Mouse (Mus musculus) lung, embryonic 16.5 days (tissue): ENCODE results near the gene Mlc1. TPM values are rescaled to one million over a fixed set of nuclear protein-coding genes. Genes with fewer than 3 reads are reported as not detected.
A peak's percentile ranks its signal among the peaks of the same experiment; 100 is the strongest.

ENCODE experiments used
- ATAC-seq: fragments of 200-750 bp; cut with Nextera tagmentation; 2 replicates; pipeline ENCODE4 v1.8.0; 2017; ENCODE audit warnings: low read depth, mild to moderate bottlenecking, moderate library complexity
- H3K27ac ChIP-seq: fragments of 300-500 bp; sonication (generic); 2 replicates; pipeline ENCODE4 v1.5.1; 2014; ENCODE audit warnings: mild to moderate bottlenecking, control low read depth, low read length
- H3K27me3 ChIP-seq: fragments of 300-500 bp; sonication (generic); 2 replicates; pipeline ENCODE4 v1.6.1; 2014; ENCODE audit warnings: low read depth, low read length, mixed read lengths; ENCODE audit not compliant: control insufficient read depth, insufficient read depth
- H3K36me3 ChIP-seq: fragments of 300-500 bp; sonication (generic); 2 replicates; pipeline ENCODE4 v1.6.1; 2014; ENCODE audit warnings: low read length; ENCODE audit not compliant: control insufficient read depth, insufficient read depth
- H3K4me1 ChIP-seq: fragments of 300-500 bp; sonication (generic); replicated peaks from 2 replicates; pipeline ENCODE4 v1.6.1; 2014; ENCODE audit warnings: low read length, mixed read lengths; ENCODE audit not compliant: control insufficient read depth, insufficient read depth
- H3K4me2 ChIP-seq: fragments of 300-500 bp; sonication (generic); 2 replicates; pipeline ENCODE4 v1.6.1; 2014; ENCODE audit warnings: low read depth, low read length, control low read depth
- H3K4me3 ChIP-seq: fragments of 300-500 bp; sonication (generic); 2 replicates; pipeline ENCODE4 v1.5.1; 2014; ENCODE audit warnings: mild to moderate bottlenecking, low read length, control low read depth
- H3K9ac ChIP-seq: fragments of 300-500 bp; sonication (generic); 2 replicates; pipeline ENCODE4 v1.6.1; 2014; ENCODE audit warnings: low read length, control low read depth
- H3K9me3 ChIP-seq: fragments of 300-500 bp; sonication (generic); 2 replicates; pipeline ENCODE4 v1.6.1; 2016; ENCODE audit warnings: low read length; ENCODE audit not compliant: control insufficient read depth
- WGBS: fragments of 180-500 bp; shearing (Covaris S2); extraction: QIAGEN DNeasy Blood & Tissue Kit; methylation state at CpG from one replicate; pipeline ENCODE4 v1.1.7; 2014; 5-methylcytosine and 5-hydroxymethylcytosine counted together
- polyA plus RNA-seq: library from polyadenylated mRNA; unstranded; fragments of >200 nt; fragmentation: Nextera tagmentation; extraction: Ambion mirVana; gene quantifications from 2 replicates; pipeline ENCODE4 v1.2.1, GENCODE M21; 2015

Gene Mlc1
- polyA plus RNA-seq, 1 experiment from 2014 or later: 1.1 TPM

DNA sequence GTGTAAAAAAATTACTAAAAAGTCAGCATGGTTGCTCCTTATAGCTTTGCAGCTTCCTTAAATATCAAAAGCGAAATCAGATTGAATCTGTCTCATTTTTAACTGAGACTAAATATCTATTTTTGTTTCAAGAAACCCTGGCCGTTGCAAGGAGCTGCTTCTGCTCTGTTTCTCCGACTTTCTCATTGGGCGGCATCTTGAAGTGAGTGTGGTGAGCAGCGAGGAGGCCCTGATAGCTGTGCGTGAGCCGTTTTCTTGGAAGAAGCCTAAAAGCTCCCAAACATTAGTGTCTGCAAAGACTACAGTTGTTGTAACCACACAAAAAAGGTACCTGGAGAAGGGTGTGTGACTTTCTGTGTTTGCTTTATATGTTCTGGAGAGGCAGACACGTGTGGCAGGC, 19.8 kb upstream of the Mlc1 start:
- no peak for ATAC-seq
- no peak overlapping the region for H3K4me3 ChIP-seq
- H3K4me1 ChIP-seq: no peaks in the 10 kb centered on the region
- no peak overlapping the region for H3K27ac ChIP-seq
- H3K27me3 ChIP-seq: no peaks in the 10 kb centered on the region
- no peaks in the 10 kb centered on the region for H3K36me3 ChIP-seq
- no peak overlapping the region for H3K9ac ChIP-seq
- 67% methylated on average over 8 of the region's 8 CpGs for WGBS
- no peak overlapping the region for H3K4me2 ChIP-seq
- no peaks in the 10 kb centered on the region for H3K9me3 ChIP-seq

- no peak for ATAC-seq
- 27% methylated on average over 2 of the region's 2 CpGs for WGBS
- Histone ChIP-seq H3K27ac (no peak overlapping the region), H3K4me3 (no peak overlapping the region), H3K4me1 (no peaks in the 10 kb centered on the region), H3K4me2 (no peak overlapping the region), H3K9ac (no peak overlapping the region), H3K27me3 (no peaks in the 10 kb centered on the region), H3K36me3 (no peaks in the 10 kb centered on the region), H3K9me3 (no peaks in the 10 kb centered on the region)
These were observed 10.4 kb upstream of the Mlc1 start for GRCm38 (mm10) chr15:88989236-88989635.

GRCm38 (mm10) chr15:88982534-88983079, 3.8 kb upstream of the Mlc1 start, which contains the start of gene Mov10l1:
Gene Mov10l1 (plus strand): TSS chr15:88982909.
- no peaks in the 10 kb centered on the region for H3K36me3 ChIP-seq
- 91% methylated on average over 29 of the region's 31 CpGs for WGBS
- no peak within 1 kb of the TSS for H3K4me2 ChIP-seq
- no peak for ATAC-seq
- no peak within 1 kb of the TSS for H3K9ac ChIP-seq
- no peaks in the 10 kb centered on the region for H3K27me3 ChIP-seq
- H3K4me3 ChIP-seq: no peak within 1 kb of the TSS
- H3K4me1 ChIP-seq: peaks cover 4% of the 10 kb centered on the region; the same call in 1 of the 2 replicates
- no peaks in the 10 kb centered on the region for H3K9me3 ChIP-seq
- no peak within 1 kb of the TSS for H3K27ac ChIP-seq

DNA sequence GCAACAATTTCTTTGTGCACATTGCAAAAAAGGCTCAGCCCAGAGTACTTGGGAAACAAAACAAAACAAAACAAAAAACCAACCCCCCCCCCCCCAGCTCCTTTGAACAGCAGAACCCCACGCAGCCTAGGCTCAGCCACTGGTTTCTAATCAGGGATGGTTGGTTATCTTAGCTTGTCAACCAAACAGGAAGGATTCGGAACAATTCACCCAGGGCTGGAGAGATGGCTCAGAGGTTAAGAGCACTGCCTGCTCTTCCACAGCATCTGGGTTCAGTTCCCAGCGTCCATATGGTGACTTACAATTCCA, 285 bp upstream of the Mlc1 start:
- ATAC-seq: no peak
- H3K27me3 ChIP-seq: no peaks in the 10 kb centered on the region
- H3K4me1 ChIP-seq: peaks cover 4% of the 10 kb centered on the region; the same call in 1 of the 2 replicates
- H3K4me2 ChIP-seq: no peak overlapping the region
- H3K9ac ChIP-seq: no peak overlapping the region
- H3K27ac ChIP-seq: no peak overlapping the region
- H3K9me3 ChIP-seq: no peaks in the 10 kb centered on the region
- WGBS: 61% methylated on average over 3 of the region's 3 CpGs
- H3K36me3 ChIP-seq: no peaks in the 10 kb centered on the region
- H3K4me3 ChIP-seq: no peak overlapping the region

- ATAC-seq: no peak
These were observed 6.5 kb downstream of the Mlc1 start for GRCm38 (mm10) chr15:88972300-88972699.

GRCm38 (mm10) chr15:88964070-88964578, 14.7 kb downstream of the Mlc1 start:
- H3K27me3 ChIP-seq: no peaks in the 10 kb centered on the region
- H3K4me2 ChIP-seq: no peak overlapping the region
- no peaks in the 10 kb centered on the region for H3K36me3 ChIP-seq
- ATAC-seq: no peak
- H3K9ac ChIP-seq: no peak overlapping the region
- no peaks in the 10 kb centered on the region for H3K9me3 ChIP-seq
- H3K4me1 ChIP-seq: no peaks in the 10 kb centered on the region
- H3K27ac ChIP-seq: no peak overlapping the region
- H3K4me3 ChIP-seq: no peak overlapping the region
- 82% methylated on average over 2 of the region's 2 CpGs for whole genome bisulfite sequencing

More at GRCm38 (mm10) chr15:88972300-88972699, 6.5 kb downstream of the Mlc1 start:
- Histone ChIP-seq H3K27ac (no peak overlapping the region), H3K4me1 (no peaks in the 10 kb centered on the region), H3K4me2 (no peak overlapping the region), H3K27me3 (no peaks in the 10 kb centered on the region), H3K9me3 (no peaks in the 10 kb centered on the region), H3K4me3 (no peak overlapping the region), H3K9ac (no peak overlapping the region), H3K36me3 (no peaks in the 10 kb centered on the region)
- 83% methylated on average over 4 of the region's 4 CpGs for WGBS

- no peak overlapping the region for H3K4me3 ChIP-seq
- no peaks in the 10 kb centered on the region; the same call in 1 of the 2 replicates for H3K4me1 ChIP-seq
- ATAC-seq: no peak
- H3K9me3 ChIP-seq: no peaks in the 10 kb centered on the region
- WGBS: 76% methylated on average over 4 of the region's 4 CpGs
- H3K4me2 ChIP-seq: no peak overlapping the region
- no peak overlapping the region for H3K9ac ChIP-seq
- H3K27me3 ChIP-seq: peaks cover 19% of the 10 kb centered on the region
- no peaks in the 10 kb centered on the region for H3K36me3 ChIP-seq
- H3K27ac ChIP-seq: no peak overlapping the region
These were observed 21.3 kb downstream of the Mlc1 start for GRCm38 (mm10) chr15:88957522-88957921.

- H3K27me3 ChIP-seq: peaks cover 19% of the 10 kb centered on the region
- ATAC-seq: no peak
- no peak overlapping the region for H3K4me3 ChIP-seq
- H3K9me3 ChIP-seq: no peaks in the 10 kb centered on the region
- H3K9ac ChIP-seq: no peak overlapping the region
- no peaks in the 10 kb centered on the region; the same call in 1 of the 2 replicates for H3K4me1 ChIP-seq
- WGBS: 77% methylated on average over 6 of the region's 6 CpGs
- no peaks in the 10 kb centered on the region for H3K36me3 ChIP-seq
- H3K27ac ChIP-seq: no peak overlapping the region
- H3K4me2 ChIP-seq: no peak overlapping the region
These were observed 23.5 kb downstream of the Mlc1 start for GRCm38 (mm10) chr15:88955342-88955741.

- H3K27me3 ChIP-seq: peaks cover 19% of the 10 kb centered on the region
- no peaks in the 10 kb centered on the region; the same call in 1 of the 2 replicates for H3K4me1 ChIP-seq
- 3% methylated on average over 52 of the region's 53 CpGs for WGBS
- no peak within 1 kb of the TSS for H3K27ac ChIP-seq
- 0 out of 2 replicates have a peak within 1 kb of the TSS, but pooled peaks have one; percentile 26 for H3K9ac ChIP-seq
- H3K4me2 ChIP-seq: peak within 1 kb of the TSS; percentile 62
- peak within 1 kb of the TSS; percentile 37 for H3K4me3 ChIP-seq
- H3K9me3 ChIP-seq: no peaks in the 10 kb centered on the region
- no peaks in the 10 kb centered on the region for H3K36me3 ChIP-seq
- peak; percentile 92 for ATAC-seq
These were observed 24.3 kb downstream of the Mlc1 start, which contains the start of gene Ttll8 for GRCm38 (mm10) chr15:88954368-88955072. Gene Ttll8 (minus strand): TSS chr15:88954418.
